Mouse (Mus musculus) lung, postnatal 0 days (tissue): ENCODE results near the gene Golga1.

Experiments
- CTCF ChIP-seq: IDR thresholded peaks from 2 replicates; pipeline ENCODE4 v1.5.1; 2016; ENCODE audit warnings: antibody characterized with exemption, mild to moderate bottlenecking
- EP300 ChIP-seq: IDR thresholded peaks from 2 replicates; pipeline ENCODE4 v1.6.1; 2016; ENCODE audit warnings: antibody characterized with exemption, mild to moderate bottlenecking, control low read depth

DNA sequence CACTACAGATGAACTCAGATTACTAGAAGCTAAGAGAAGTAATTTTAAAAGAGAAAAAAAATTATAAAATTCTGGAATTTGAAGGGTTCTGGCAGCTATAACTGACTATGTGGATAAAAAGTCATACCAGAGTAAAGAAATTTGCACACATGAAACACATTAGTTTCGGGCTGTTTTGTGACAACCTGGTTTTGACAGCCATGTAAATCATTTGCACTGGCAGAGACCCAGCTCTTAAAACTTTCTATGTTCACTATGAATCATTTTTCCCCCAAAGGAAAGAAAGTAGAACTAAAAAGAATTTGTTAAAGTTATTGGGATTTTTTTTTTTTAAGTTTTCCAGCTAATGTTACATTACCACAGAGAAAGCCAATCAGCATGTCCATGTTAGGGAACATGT, 26.6 kb upstream of the Golga1 start:
- TF ChIP-seq CTCF (no peak), EP300 (no peak)
